Mouse (Mus musculus): ENCODE data around the gene Gm12216. TPM values are rescaled to one million over a fixed set of nuclear protein-coding genes. Genes with fewer than 3 reads are reported as not detected.
A peak's percentile ranks its signal among the peaks of the same experiment; 100 is the strongest.

The Gm12216 gene
- polyA plus RNA-seq, 1 experiment from 2014 or later = 0.58 TPM

DNA sequence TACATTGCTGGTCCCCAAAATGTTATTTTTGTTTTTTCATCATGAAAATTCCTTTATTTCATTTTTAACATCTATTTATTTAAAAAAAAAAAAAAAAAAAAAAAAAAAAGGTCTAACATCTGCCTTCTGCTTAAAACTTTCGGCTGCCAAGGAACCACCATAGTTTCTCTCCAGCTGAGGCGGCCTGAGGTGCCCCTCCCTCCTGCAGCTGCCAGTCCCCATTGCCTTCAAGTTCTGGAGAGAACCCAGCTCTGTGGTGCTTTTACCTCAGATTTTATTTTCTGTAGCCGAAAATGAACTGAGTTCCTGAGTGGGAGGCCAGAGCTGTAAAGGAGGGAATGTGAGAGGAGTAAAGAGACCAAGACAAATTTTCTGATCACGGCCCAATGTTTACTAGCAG lies 109.8 kb downstream of the Gm12216 start:
- no peaks in the 10 kb centered on the region for H3K27me3 ChIP-seq
- ATAC-seq = no peak
- no peak for DNase-seq (ENCODE audit: low read depth, low spot score)
- POLR2A ChIA-PET = no interaction called here
- CTCF ChIA-PET = no interaction called here
- TF ChIP-seq CTCF (IDR thresholded peaks at IDR 0.05) = no peak
- in situ Hi-C loops (cut with MboI; ENCODE audit: low pct_unique_long_range_greater_than_20kb) = loop anchor here (25.0 kb wide), 1 partner anchor 513 kb away; the partner anchor contains the start of gene Il3

DNA sequence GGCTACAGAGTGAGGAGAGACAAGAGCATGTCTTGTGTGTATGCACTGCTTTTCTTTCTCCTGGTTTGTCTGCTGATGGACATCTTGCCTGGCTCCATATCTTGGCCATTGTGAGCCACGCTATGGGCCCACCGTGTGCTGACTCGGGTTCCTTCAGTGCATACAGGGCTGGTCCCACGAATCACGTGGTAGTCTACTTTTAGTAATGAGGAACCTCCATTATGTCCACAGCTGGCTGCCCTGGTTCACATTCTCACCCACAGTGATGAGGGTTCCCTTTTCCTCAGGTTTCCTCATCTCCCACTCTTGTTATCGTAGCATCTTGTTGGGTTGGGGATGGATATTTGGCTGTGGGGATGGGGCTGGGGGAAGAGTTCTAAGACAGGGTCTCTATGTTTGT lies 110.4 kb downstream of the Gm12216 start:
- ATAC-seq (no peak), DNase-seq (ENCODE audit: low read depth, low spot score) (no peak)
- TF ChIP-seq CTCF (IDR thresholded peaks at IDR 0.05) = no peak
- ChIA-PET CTCF (no interaction called here), POLR2A (no interaction called here)
- H3K27me3 ChIP-seq = no peaks in the 10 kb centered on the region
- in situ Hi-C loops (cut with MboI; ENCODE audit: low pct_unique_long_range_greater_than_20kb) = loop anchor here (25.0 kb wide), 1 partner anchor 514 kb away; the partner anchor contains the start of gene Il3

- ATAC-seq = no peak
- ChIA-PET POLR2A (no interaction called here), CTCF (no interaction called here)
- H3K27me3 ChIP-seq = no peaks in the 10 kb centered on the region
- no peak for DNase-seq (ENCODE audit: low read depth, low spot score)
- in situ Hi-C loops (cut with MboI; ENCODE audit: low pct_unique_long_range_greater_than_20kb) = loop anchor here (25.0 kb wide), 1 partner anchor 514 kb away; the partner anchor contains the start of gene Il3
- TF ChIP-seq CTCF (IDR thresholded peaks at IDR 0.05) = no peak
Measured at GRCm38 (mm10) chr11:53747985-53748384, 111.1 kb downstream of the Gm12216 start.

DNA sequence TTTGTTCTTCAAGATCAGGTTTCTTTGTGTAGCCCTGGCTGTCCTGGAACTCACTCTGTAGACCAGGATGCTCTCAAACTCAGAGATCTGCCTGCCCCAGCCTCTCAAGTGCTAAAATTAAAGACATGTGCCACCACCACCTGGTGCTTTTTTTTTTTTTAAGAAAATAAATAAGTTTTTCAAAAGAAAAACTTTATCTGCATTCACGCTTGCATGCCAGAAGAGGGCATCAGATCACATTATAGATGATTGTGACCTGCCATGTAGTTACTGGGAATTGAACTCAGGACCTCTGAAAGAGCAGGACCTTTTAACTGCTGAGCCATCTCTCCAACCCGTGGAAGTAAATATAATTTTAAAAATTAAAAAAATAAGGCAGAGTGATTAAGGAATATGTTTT lies 113.8 kb downstream of the Gm12216 start:
- POLR2A ChIA-PET = no interaction called here
- TF ChIP-seq CTCF (IDR thresholded peaks at IDR 0.05) = peak; percentile 45
- ATAC-seq (no peak), DNase-seq (ENCODE audit: low read depth, low spot score) (no peak)
- H3K27me3 ChIP-seq = no peaks in the 10 kb centered on the region
- CTCF ChIA-PET = interaction anchor here (2.1 kb wide), 1 partner anchor 105 kb away, joined by 12 read pairs; no protein-coding TSS in a partner anchor
- in situ Hi-C loops (cut with MboI; ENCODE audit: low pct_unique_long_range_greater_than_20kb) = loop anchor here (25.0 kb wide), 1 partner anchor 517 kb away; the partner anchor contains the start of gene Il3

- DNase-seq (ENCODE audit: low read depth, low spot score) (no peak), ATAC-seq (no peak)
- ChIA-PET POLR2A (no interaction called here), CTCF (interaction anchor here (0.6 to 1.7 kb wide), 3 partner anchors 31 to 115 kb away, joined by 3 to 9 read pairs (median 3); no protein-coding TSS in a partner anchor)
- H3K27me3 ChIP-seq = no peaks in the 10 kb centered on the region
- in situ Hi-C loops (cut with MboI; ENCODE audit: low pct_unique_long_range_greater_than_20kb) = loop anchor here (25.0 kb wide), 1 partner anchor 520 kb away; the partner anchor contains the start of gene Il3
- no peak for TF ChIP-seq CTCF (IDR thresholded peaks at IDR 0.05)
Measured at GRCm38 (mm10) chr11:53742353-53742752, 116.7 kb downstream of the Gm12216 start.

GRCm38 (mm10) chr11:53737573-53737946 lies 121.5 kb downstream of the Gm12216 start:
- in situ Hi-C loops (cut with MboI; ENCODE audit: low pct_unique_long_range_greater_than_20kb) = loop anchor here (25.0 kb wide), 1 partner anchor 525 kb away; the partner anchor contains the start of gene Il3
- TF ChIP-seq CTCF (IDR thresholded peaks at IDR 0.05) = peak; percentile 66
- no peak for DNase-seq (ENCODE audit: low read depth, low spot score)
- POLR2A ChIA-PET = interaction anchor here (0.6 to 0.7 kb wide), 2 partner anchors 102 to 201 kb away, joined by 3 to 4 read pairs; no protein-coding TSS in a partner anchor
- no peaks in the 10 kb centered on the region for H3K27me3 ChIP-seq
- peak; percentile 47 for ATAC-seq
- CTCF ChIA-PET = interaction anchor here (0.8 to 3.4 kb wide), 20 partner anchors 10 to 267 kb away, joined by 3 to 30 read pairs (median 4); partner anchors contain the start of genes Gm9837 and Rad50

GRCm38 (mm10) chr11:53736771-53737572 lies 122.1 kb downstream of the Gm12216 start:
- DNase-seq (ENCODE audit: low read depth, low spot score) = no peak
- peak; percentile 66 for TF ChIP-seq CTCF (IDR thresholded peaks at IDR 0.05)
- ATAC-seq = peak; percentile 21
- POLR2A ChIA-PET = interaction anchor here (0.7 kb wide), 1 partner anchor 101 kb away, joined by 4 read pairs; no protein-coding TSS in a partner anchor
- in situ Hi-C loops (cut with MboI; ENCODE audit: low pct_unique_long_range_greater_than_20kb) = loop anchor here (25.0 kb wide), 1 partner anchor 525 kb away; the partner anchor contains the start of gene Il3
- no peaks in the 10 kb centered on the region for H3K27me3 ChIP-seq
- CTCF ChIA-PET = interaction anchor here (0.8 to 3.4 kb wide), 20 partner anchors 9 to 267 kb away, joined by 3 to 30 read pairs (median 4); partner anchors contain the start of genes Gm9837 and Rad50

- ATAC-seq = peak; percentile 51
- DNase-seq (ENCODE audit: low read depth, low spot score) = no peak
Measured at GRCm38 (mm10) chr11:53735682-53736245, 123.3 kb downstream of the Gm12216 start.

GRCm38 (mm10) chr11:53734970-53735681 lies 123.9 kb downstream of the Gm12216 start:
- no peaks in the 10 kb centered on the region for H3K27me3 ChIP-seq
- CTCF ChIA-PET = interaction anchor here (0.6 to 3.4 kb wide), 17 partner anchors 9 to 153 kb away, joined by 3 to 20 read pairs (median 4); partner anchors contain the start of gene Il5
- ATAC-seq = no peak
- in situ Hi-C loops (cut with MboI; ENCODE audit: low pct_unique_long_range_greater_than_20kb) = loop anchor here (25.0 kb wide), 1 partner anchor 527 kb away; the partner anchor contains the start of gene Il3
- TF ChIP-seq CTCF (IDR thresholded peaks at IDR 0.05) = no peak
- POLR2A ChIA-PET = interaction anchor here (0.6 to 0.7 kb wide), 2 partner anchors 22 to 144 kb away, joined by 3 read pairs; no protein-coding TSS in a partner anchor
- no peak for DNase-seq (ENCODE audit: low read depth, low spot score)

More at GRCm38 (mm10) chr11:53735682-53736245, 123.3 kb downstream of the Gm12216 start:
- POLR2A ChIA-PET = interaction anchor here (0.7 kb wide), 1 partner anchor 22 kb away, joined by 3 read pairs; no protein-coding TSS in a partner anchor
- CTCF ChIA-PET = interaction anchor here (0.6 to 3.4 kb wide), 19 partner anchors 8 to 153 kb away, joined by 3 to 20 read pairs (median 4); partner anchors contain the start of gene Il5
- in situ Hi-C loops (cut with MboI; ENCODE audit: low pct_unique_long_range_greater_than_20kb) = loop anchor here (25.0 kb wide), 1 partner anchor 527 kb away; the partner anchor contains the start of gene Il3
- H3K27me3 ChIP-seq = no peaks in the 10 kb centered on the region
- peak; percentile 79 for TF ChIP-seq CTCF (IDR thresholded peaks at IDR 0.05)
